Mouse (Mus musculus) right cerebral cortex, postnatal 36 days (tissue): Measurements from ENCODE around the gene Ubr4.
A peak's percentile ranks its signal among the peaks of the same experiment; 100 is the strongest.

Experiments
- DNase-seq, 2 experiments: peaks; one replicate each; pipeline ENCODE4 v3.0.0; 2022; ENCODE audit warnings: low spot score in 2 of 2, mixed read lengths in 1 of 2

Gene Ubr4

GRCm38 (mm10) chr4:139351931-139352711, at the start of gene Ubr4, which contains the start of the genes Mrto4 and Emc1:
TSS of gene Ubr4 (plus strand) at chr4:139352609.
TSS of gene Mrto4 (minus strand) at chr4:139352576.
TSS of gene Emc1 (plus strand) at chr4:139352587.
- DNase-seq: peak; percentile 76 to 80

- no peak for DNase-seq
Observed at GRCm38 (mm10) chr4:139305521-139305920, 46.9 kb upstream of the Ubr4 start.

GRCm38 (mm10) chr4:139307916-139308315, 44.5 kb upstream of the Ubr4 start:
- DNase-seq: no peak

- DNase-seq: no peak
Observed at GRCm38 (mm10) chr4:139309651-139310050, 42.8 kb upstream of the Ubr4 start.

- peak; percentile 95 to 96 for DNase-seq
Observed at GRCm38 (mm10) chr4:139310171-139310898, 42.1 kb upstream of the Ubr4 start, which contains the start of the genes Pqlc2 and Akr7a5. TSS of gene Pqlc2 (minus strand) at chr4:139310708. TSS of gene Akr7a5 (plus strand) at chr4:139310744.

- no peak for DNase-seq
Observed at GRCm38 (mm10) chr4:139310899-139311701, 41.3 kb upstream of the Ubr4 start.

- no peak for DNase-seq
Observed at GRCm38 (mm10) chr4:139311707-139312106, 40.7 kb upstream of the Ubr4 start.

GRCm38 (mm10) chr4:139312632-139313031, 39.8 kb upstream of the Ubr4 start:
- no peak for DNase-seq

GRCm38 (mm10) chr4:139318449-139318848, 34.0 kb upstream of the Ubr4 start:
- no peak for DNase-seq

GRCm38 (mm10) chr4:139319740-139320139, 32.7 kb upstream of the Ubr4 start:
- DNase-seq: no peak

GRCm38 (mm10) chr4:139330605-139331004, 21.8 kb upstream of the Ubr4 start:
- DNase-seq: no peak

- no peak for DNase-seq
Observed at GRCm38 (mm10) chr4:139334631-139335295, 17.6 kb upstream of the Ubr4 start.

GRCm38 (mm10) chr4:139335507-139335906, 16.9 kb upstream of the Ubr4 start:
- DNase-seq: no peak

GRCm38 (mm10) chr4:139336822-139337483, 15.5 kb upstream of the Ubr4 start:
- peak in 1 of 2 experiments; percentile 24 for DNase-seq

GRCm38 (mm10) chr4:139338145-139338544, 14.3 kb upstream of the Ubr4 start:
- DNase-seq: no peak

- no peak for DNase-seq
Observed at GRCm38 (mm10) chr4:139340835-139341234, 11.6 kb upstream of the Ubr4 start.

GRCm38 (mm10) chr4:139341556-139342233, 10.7 kb upstream of the Ubr4 start:
- DNase-seq: no peak

- DNase-seq: peak; percentile 14 to 19
Observed at GRCm38 (mm10) chr4:139343718-139344117, 8.7 kb upstream of the Ubr4 start.

GRCm38 (mm10) chr4:139345416-139346019, 6.9 kb upstream of the Ubr4 start:
- DNase-seq: no peak

GRCm38 (mm10) chr4:139352832-139353231, 423 bp downstream of the Ubr4 start:
- DNase-seq: no peak
